Mouse (Mus musculus): ENCODE measurements at regions not wholly inside any gene's neighbourhood (a gene's known extent, or its start where the extent isn't known, plus 50 kb on each side); places are given as distances from the start of the nearest gene placed in this dataset.

DNA sequence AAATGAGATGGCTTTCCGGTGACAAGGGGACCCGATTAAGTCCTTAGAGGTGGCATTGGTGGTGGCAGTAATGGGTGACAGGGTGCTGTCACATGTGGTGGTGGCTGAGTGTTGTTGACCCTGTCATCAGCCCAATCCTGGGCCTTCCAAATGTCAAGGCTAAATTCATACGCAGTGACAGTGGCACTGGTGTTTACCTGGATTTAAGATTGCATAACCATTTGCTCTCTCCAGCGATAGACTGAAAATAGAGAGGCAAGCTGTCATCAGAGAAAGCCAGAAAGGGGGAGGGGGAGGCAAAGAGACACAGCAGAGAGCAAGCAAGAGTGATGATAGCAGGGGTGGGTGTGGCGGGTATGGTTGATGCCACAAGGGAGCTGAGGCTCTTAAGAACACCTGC is 215.1 kb downstream of the Suds3 start:
- DNase-seq (ENCODE audit: low spot score): no peak

DNA sequence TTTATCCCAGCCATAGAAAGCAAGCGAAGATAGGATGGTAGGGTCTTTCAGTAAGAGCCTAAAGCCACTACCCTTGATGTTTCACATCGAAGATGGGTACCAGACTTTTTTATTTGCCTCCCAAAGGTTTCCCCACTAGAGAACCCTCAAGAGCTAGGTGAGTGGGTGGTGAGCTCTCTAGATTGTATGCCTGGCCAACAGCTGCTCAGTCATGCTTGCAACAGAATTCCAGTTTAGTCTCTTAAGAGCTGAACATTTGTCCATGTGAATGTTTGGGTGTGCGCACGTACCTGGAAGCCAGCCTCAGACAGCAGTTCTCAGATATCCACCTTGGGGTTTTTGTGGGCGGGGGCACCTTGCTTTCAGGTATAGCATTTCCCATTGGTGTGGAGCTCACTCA is 218.5 kb downstream of the Suds3 start:
- no peak for DNase-seq (ENCODE audit: low spot score)

DNA sequence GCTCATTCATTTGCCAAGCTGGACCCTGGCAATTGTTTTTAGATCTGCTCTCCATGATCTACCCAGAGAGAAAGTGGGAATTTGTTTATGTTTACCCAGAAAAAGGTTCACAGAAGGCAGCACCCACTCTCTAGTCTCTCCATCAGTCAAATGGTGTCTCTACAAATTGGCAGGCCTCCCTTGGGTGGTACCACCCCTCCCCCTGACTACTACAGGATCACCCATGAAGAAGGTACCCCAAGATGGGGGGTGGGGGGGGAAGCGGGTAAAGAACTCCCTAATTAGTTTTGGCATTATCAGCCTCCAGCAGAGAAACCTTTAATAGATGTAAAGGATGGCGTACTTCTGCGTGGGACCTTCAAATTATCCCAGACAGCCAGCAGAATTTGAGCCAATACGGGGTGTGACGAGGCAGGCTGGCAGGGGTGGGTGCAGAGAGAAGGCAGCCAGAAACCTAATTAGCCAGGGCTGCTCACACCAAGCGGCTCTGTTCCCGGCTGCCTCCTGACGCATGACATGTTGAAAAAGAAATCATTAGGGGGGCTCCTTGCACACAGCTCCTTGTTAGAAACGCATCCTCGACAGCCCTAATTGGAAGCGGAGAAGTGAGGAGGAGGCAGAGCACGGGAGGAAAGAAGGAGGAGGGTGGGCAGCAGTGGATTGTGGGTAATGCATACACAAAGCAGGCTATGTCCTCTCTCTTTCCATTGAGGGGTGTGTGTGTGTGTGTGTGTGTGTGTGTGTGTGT is 220.7 kb downstream of the Suds3 start:
- DNase-seq (ENCODE audit: low spot score): peak; percentile 37

- DNase-seq (ENCODE audit: low spot score): no peak
These were observed 221.3 kb downstream of the Suds3 start for GRCm38 (mm10) chr5:116894575-116894974.

GRCm38 (mm10) chr5:116892877-116893276 is 223.0 kb downstream of the Suds3 start:
- DNase-seq (ENCODE audit: low spot score): no peak

DNA sequence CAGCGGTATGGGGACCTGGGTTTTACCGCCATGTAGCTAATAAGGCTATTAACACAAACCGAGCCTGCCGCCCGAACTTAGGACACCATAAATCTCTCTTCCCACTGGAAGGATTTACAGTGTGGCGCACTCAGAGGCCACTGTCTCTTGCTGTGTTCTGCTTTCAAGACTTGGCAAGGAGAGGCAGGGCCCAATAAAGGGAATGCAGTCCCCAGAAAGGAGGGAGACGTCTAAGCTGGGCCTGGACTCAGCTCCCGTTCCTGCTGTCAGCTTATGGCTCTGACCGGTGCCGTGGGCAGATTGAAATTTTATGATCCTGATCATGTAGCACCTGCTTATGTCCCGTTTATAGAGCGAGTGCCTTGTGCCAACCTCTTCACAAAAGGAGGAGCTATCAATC is 226.7 kb downstream of the Suds3 start:
- DNase-seq (ENCODE audit: low spot score): no peak

GRCm38 (mm10) chr5:116886181-116887136 is 229.5 kb downstream of the Suds3 start:
- no peak for DNase-seq (ENCODE audit: low spot score)

- DNase-seq (ENCODE audit: low spot score): no peak
These were observed 236.2 kb downstream of the Suds3 start for GRCm38 (mm10) chr5:116879761-116880160.

GRCm38 (mm10) chr5:116874941-116875340 is 241.0 kb downstream of the Suds3 start:
- DNase-seq (ENCODE audit: low spot score): no peak

GRCm38 (mm10) chr5:116868115-116868514 is 247.8 kb downstream of the Suds3 start:
- DNase-seq (ENCODE audit: low spot score): no peak

GRCm38 (mm10) chr5:116864275-116864674 is 251.6 kb downstream of the Suds3 start:
- no peak for DNase-seq (ENCODE audit: low spot score)

GRCm38 (mm10) chr5:116852691-116853090 is 261.1 kb upstream of the Srrm4 start:
- DNase-seq (ENCODE audit: low spot score): no peak

DNA sequence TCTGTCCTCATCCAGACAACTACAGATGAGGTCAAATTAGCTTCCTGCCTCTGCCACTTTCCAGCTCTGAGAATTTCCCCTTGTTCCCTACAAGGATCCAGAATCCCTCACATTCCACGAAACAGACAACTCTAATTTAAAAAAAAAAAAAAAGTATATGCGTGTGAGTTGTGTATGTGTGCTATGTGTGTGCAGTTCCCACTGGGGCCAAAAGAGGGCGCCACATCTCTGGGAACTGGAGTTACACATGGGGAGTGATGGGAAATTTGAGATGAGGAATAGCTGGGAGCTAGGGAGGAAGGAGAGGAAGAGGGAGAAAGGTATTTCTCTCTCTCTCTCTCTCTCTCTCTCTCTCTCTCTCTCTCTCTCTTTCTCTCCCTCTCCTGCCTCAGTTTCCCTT is 240.3 kb upstream of the Srrm4 start:
- DNase-seq (ENCODE audit: low spot score): no peak

- no peak for DNase-seq (ENCODE audit: low spot score)
These were observed 238.2 kb upstream of the Srrm4 start for GRCm38 (mm10) chr5:116829771-116830170.

GRCm38 (mm10) chr5:116823260-116823659 is 231.6 kb upstream of the Srrm4 start:
- DNase-seq (ENCODE audit: low spot score): no peak

DNA sequence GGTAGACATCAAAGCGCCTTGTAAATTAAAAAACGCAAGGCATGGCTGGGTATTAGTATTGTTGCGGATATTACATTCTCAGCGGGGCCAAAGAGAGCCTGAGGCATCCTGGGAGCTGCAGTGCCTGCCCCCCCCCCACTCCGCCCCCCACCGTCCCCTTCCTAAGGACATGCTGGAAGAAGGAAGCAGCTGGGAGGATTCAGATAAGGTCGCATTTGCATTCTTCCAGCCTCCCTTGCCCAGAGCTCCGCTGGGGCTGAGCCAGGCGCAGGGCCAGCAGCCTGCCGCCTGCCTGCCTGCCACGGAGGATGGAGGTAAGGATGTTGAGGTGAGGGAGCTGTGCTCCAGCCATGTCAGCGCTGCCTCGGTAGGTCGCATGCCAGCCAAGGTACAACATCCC is 230.5 kb upstream of the Srrm4 start:
- DNase-seq (ENCODE audit: low spot score): no peak

DNA sequence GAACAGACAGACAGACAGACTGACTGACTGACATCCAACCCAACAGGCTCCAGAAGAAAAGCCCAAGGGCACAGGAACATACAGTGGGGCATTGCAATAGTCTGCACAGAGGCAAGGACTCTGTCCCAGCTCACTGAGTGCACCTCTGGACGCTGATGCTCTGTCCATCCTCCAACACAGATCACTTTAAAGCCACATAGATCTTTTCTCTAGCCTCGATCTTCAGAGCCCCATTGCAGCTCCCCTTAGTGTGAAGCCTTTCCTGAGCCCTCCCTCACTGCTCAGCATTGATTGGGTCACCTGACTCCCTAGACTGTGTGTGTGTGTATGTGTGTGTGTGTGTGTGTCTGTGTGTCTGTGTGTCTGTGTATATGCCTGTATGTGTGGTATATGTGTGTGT is 218.2 kb upstream of the Srrm4 start:
- DNase-seq (ENCODE audit: low spot score): no peak

DNA sequence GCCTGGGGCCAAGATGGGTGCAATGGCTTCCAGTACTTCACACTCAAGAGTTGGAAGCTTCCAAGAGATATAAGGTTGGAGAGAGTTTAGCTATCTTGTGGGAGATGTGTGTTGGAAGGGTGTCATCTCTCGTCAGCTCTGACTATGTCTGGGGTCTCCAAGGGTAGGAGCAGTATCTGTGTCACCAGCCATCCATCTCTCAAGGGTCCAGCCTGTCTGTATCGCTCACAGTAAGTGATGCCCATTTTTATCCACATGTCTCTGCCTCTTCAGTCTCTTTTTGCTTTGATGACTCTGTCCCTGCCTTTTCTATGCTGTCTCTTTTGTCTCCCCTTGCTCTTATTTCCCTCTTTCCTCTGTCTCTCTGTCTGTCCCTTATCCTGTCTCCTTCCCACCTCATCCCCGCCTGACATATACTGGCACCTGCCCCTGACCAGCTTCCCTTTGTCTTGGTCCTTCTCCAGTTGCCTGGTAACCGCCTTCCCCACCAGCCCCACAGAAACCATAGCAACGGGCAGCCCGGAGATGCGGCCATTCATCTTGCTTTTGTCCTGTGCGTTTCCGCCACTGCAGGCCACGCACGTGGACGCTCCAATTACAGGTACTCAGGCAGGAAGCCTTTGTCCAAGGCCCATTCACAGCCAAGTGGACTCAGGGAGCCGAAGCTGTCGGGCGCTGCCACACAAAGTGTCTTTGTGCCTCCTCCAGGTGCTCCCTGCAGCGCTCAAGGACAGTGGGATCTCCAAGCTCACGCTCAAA is 217.6 kb upstream of the Srrm4 start:
- DNase-seq (ENCODE audit: low spot score): no peak

DNA sequence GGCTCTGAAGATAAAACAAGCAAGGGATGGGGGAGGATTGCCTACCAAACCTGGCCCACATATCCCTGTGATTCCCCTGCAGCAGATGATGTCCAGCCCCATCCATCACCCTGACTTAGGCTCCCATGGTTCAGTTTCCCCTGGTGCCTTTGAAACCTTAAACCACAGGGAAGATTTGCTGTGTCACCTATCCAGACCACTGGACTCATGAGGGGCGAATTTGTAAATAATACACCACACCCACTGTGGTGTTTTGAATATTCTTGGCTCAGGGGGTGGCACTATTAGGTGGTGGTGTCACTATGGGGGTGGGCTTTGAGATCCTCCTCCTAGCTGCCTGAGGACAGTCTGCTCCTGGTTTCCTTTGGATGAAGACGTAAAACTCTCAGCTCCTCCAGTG is 205.8 kb upstream of the Srrm4 start:
- no peak for DNase-seq (ENCODE audit: low spot score)

GRCm38 (mm10) chr5:116795169-116795568 is 203.6 kb upstream of the Srrm4 start:
- no peak for DNase-seq (ENCODE audit: low spot score)

DNA sequence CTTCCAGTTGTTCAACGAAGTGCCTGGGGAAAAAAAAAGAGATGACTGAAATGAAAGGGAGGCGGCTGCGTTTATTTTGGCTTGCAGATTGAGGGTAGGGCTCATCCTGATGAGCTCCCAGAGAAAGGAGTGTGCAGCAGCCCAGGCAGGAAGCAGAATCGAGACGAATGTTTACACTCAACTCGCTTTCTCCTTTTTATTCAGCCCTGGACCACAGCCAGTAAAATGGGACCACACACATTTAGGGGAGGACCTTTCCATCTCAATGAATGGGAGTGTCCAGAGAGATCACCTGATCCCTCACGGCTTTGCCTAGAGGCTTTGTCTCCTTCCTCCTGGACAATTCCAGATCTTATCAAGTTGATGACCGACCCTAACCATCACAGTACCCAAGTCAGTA is 198.8 kb upstream of the Srrm4 start:
- no peak for DNase-seq (ENCODE audit: low spot score)

DNA sequence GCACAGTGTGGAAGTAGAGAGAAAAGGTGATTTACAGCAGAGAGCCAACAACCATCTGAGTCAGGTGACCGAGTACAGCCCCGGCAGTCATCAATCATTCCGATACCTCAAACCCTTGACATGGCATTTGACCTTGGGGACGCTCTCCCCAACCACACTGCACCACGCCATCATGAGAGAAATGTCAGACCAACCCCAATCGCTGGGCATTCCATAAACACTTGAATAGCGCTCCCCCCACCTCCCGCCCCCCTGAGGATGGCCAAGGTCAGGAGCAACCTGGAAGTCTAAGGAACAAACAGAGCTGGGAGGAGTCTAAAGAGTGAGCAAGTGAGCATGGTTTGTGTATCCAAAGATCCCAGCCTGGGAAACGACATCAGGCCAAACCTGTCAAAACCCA is 198.2 kb upstream of the Srrm4 start:
- no peak for DNase-seq (ENCODE audit: low spot score)

DNA sequence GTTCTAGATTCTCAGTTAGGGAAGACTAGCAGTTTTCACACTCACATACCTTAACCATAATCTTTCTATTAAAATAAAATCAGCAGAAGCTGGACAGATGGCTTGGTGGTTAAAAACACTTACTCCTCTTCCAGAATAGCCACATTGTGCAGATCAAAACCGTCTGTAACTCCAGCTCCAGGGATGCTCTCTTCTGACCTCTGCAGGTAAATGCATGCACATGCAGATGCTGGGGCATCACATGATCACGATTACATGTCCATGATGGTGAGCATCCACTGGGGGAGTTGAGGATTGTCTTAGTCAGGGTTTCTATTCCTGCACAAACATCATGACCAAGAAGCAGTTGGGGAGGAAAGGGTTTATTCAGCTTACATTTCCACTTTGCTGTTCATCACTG is 184.8 kb upstream of the Srrm4 start:
- DNase-seq (ENCODE audit: low spot score): no peak
